Mouse (Mus musculus) cerebellum, adult 18-20 months (tissue): ENCODE results near the gene Manf.

Source experiments
- DNase-seq, 2 experiments: peaks; one replicate each; pipeline ENCODE4 v3.0.0; 2021

Manf gene

GRCm38 (mm10) chr9:106891829-106892551 is at the start of gene Manf:
Gene Manf (minus strand): TSS chr9:106891979.
- DNase-seq, result peak; percentile 96 to 99

- DNase-seq, result no peak
These were observed 43.2 kb upstream of the Manf start for GRCm38 (mm10) chr9:106934998-106935397.

- DNase-seq, result no peak
These were observed 23.1 kb upstream of the Manf start for GRCm38 (mm10) chr9:106914878-106915277.

GRCm38 (mm10) chr9:106913759-106914158 is 22.0 kb upstream of the Manf start:
- no peak for DNase-seq

GRCm38 (mm10) chr9:106911624-106912023 is 19.8 kb upstream of the Manf start:
- no peak for DNase-seq

GRCm38 (mm10) chr9:106908715-106909114 is 16.9 kb upstream of the Manf start:
- no peak for DNase-seq

GRCm38 (mm10) chr9:106908174-106908573 is 16.4 kb upstream of the Manf start:
- no peak for DNase-seq

- DNase-seq, result no peak
These were observed 14.8 kb upstream of the Manf start for GRCm38 (mm10) chr9:106906597-106906996.

- DNase-seq, result peak in 1 of 2 experiments; percentile 50
These were observed 12.0 kb upstream of the Manf start for GRCm38 (mm10) chr9:106903791-106904134.

GRCm38 (mm10) chr9:106903099-106903790 is 11.5 kb upstream of the Manf start:
- DNase-seq, result no peak

GRCm38 (mm10) chr9:106901596-106901995 is 9.8 kb upstream of the Manf start:
- no peak for DNase-seq

GRCm38 (mm10) chr9:106898901-106899300 is 7.1 kb upstream of the Manf start:
- no peak for DNase-seq

GRCm38 (mm10) chr9:106893327-106893726 is 1.5 kb upstream of the Manf start:
- DNase-seq, result no peak

- no peak for DNase-seq
These were observed 735 bp upstream of the Manf start for GRCm38 (mm10) chr9:106892552-106892875.

GRCm38 (mm10) chr9:106891341-106891741 is 438 bp downstream of the Manf start:
- DNase-seq, result no peak

GRCm38 (mm10) chr9:106890496-106891240 is 1.1 kb downstream of the Manf start:
- DNase-seq, result peak in 1 of 2 experiments; percentile 50

- DNase-seq, result no peak
These were observed 2.5 kb downstream of the Manf start for GRCm38 (mm10) chr9:106889321-106889720.

- no peak for DNase-seq
These were observed 3.4 kb downstream of the Manf start for GRCm38 (mm10) chr9:106888346-106888745.

- DNase-seq, result peak; percentile 98 to 99
These were observed 4.7 kb downstream of the Manf start, which contains the start of gene Rbm15b for GRCm38 (mm10) chr9:106886828-106887702. Gene Rbm15b (minus strand): TSS chr9:106887428.

GRCm38 (mm10) chr9:106885901-106886731 is 5.7 kb downstream of the Manf start:
- peak; percentile 63 to 75 for DNase-seq

- DNase-seq, result peak in 1 of 2 experiments; percentile 34
These were observed 6.5 kb downstream of the Manf start for GRCm38 (mm10) chr9:106884996-106885900.
